Comparison of ENCODE assay signal across 27 mouse cellular contexts in genomic region chr2:161625896-161626295, GRCm38 (mm10).
A peak's percentile ranks its signal among the peaks of the same experiment; 100 is the strongest.
DNase-seq lines count a peak whose midpoint lies in the region; ATAC-seq and TF ChIP-seq lines count a peak whose summit lies in the region.
"Had no signal": no experiment of that assay in that cellular context is flagged by ENCODE, and none has a peak within 500 bp of the region (broad histone marks: within the 10 kb centered on the region; RNA-seq: fewer than 3 reads in every experiment).

No protein-coding gene starts in this region.

- no peak for TF ChIP-seq POLR2A in brain, embryonic 14.5 days (IDR thresholded peaks at IDR 0.05; ENCODE audit: borderline replicate concordance, extremely low read depth, insufficient read depth, insufficient read length, poor library complexity, severe bottlenecking)

- ATAC-seq in cerebellum, adult (ENCODE audit: insufficient number of reproducible peaks, low FRiP score, low TSS enrichment), result no peak
- no peak for ATAC-seq in midbrain, embryonic 11.5 days (ENCODE audit: low FRiP score)
- no peak for ATAC-seq in intestine, postnatal 0 days
- ATAC-seq: forebrain, postnatal 0 days; Patski had no signal

- H3K9me3 ChIP-seq in midbrain, embryonic 11.5 days (ENCODE audit: control insufficient read depth, low read length), result no peaks in the 10 kb centered on the region
- no peaks in the 10 kb centered on the region for H3K9me3 ChIP-seq in midbrain, embryonic 10.5 days (replicated peaks)
- no peaks in the 10 kb centered on the region for H3K9me3 ChIP-seq in intestine, postnatal 0 days (ENCODE audit: control insufficient read depth)
- H3K9me3 ChIP-seq: embryonic facial prominence, embryonic 10.5 days; embryonic facial prominence, embryonic 13.5 days; forebrain, embryonic 12.5 days; hindbrain, embryonic 12.5 days; hindbrain, embryonic 15.5 days had no signal

- H3K4me1 ChIP-seq in midbrain, embryonic 11.5 days (ENCODE audit: control insufficient read depth, insufficient read depth, low read length), result no peaks in the 10 kb centered on the region
- H3K4me1 ChIP-seq in midbrain, embryonic 10.5 days, result no peaks in the 10 kb centered on the region
- no peaks in the 10 kb centered on the region for H3K4me1 ChIP-seq in intestine, postnatal 0 days (replicated peaks; ENCODE audit: control insufficient read depth, insufficient read depth, low read length)
- H3K4me1 ChIP-seq: embryonic facial prominence, embryonic 10.5 days; embryonic facial prominence, embryonic 13.5 days; forebrain, embryonic 12.5 days; hindbrain, embryonic 12.5 days; hindbrain, embryonic 15.5 days had no signal

- no peak overlapping the region for H3K27ac ChIP-seq in midbrain, embryonic 11.5 days (ENCODE audit: low read depth, low read length)
- no peak overlapping the region for H3K27ac ChIP-seq in midbrain, embryonic 10.5 days (replicated peaks)
- no peak overlapping the region for H3K27ac ChIP-seq in intestine, postnatal 0 days (ENCODE audit: low read depth, low read length)
- H3K27ac ChIP-seq: embryonic facial prominence, embryonic 10.5 days; embryonic facial prominence, embryonic 13.5 days; forebrain, embryonic 12.5 days; gastrocnemius, adult 2 months; hindbrain, embryonic 12.5 days; hindbrain, embryonic 15.5 days had no signal

- H3K36me3 ChIP-seq in midbrain, embryonic 11.5 days (ENCODE audit: control insufficient read depth, insufficient read depth, low read length), result no peaks in the 10 kb centered on the region
- no peaks in the 10 kb centered on the region for H3K36me3 ChIP-seq in midbrain, embryonic 10.5 days
- no peaks in the 10 kb centered on the region for H3K36me3 ChIP-seq in intestine, postnatal 0 days (ENCODE audit: control insufficient read depth, insufficient read depth)
- H3K36me3 ChIP-seq: embryonic facial prominence, embryonic 10.5 days; embryonic facial prominence, embryonic 13.5 days; forebrain, embryonic 12.5 days; G1E; hindbrain, embryonic 12.5 days; hindbrain, embryonic 15.5 days had no signal

- 70% methylated on average over 1 of the region's 1 CpGs for WGBS in midbrain, embryonic 11.5 days
- 50% methylated on average over 1 of the region's 1 CpGs for WGBS in midbrain, embryonic 10.5 days
- WGBS in intestine, postnatal 0 days, result 100% methylated on average over 1 of the region's 1 CpGs

- peak; percentile 11 to 12 for DNase-seq in cerebellum, postnatal 14 days
- peak; percentile 17 for DNase-seq in midbrain, embryonic 11.5 days (ENCODE audit: low spot score, missing footprints)
- DNase-seq in midbrain, embryonic 10.5 days (ENCODE audit: low spot score), result no peak
- DNase-seq in brain, embryonic 14.5 days (ENCODE audit: low read depth), result peak; percentile 32
- DNase-seq: adrenal gland, postnatal 10 days; adrenal gland, postnatal 36 days; B cell, adult 2 months; cerebellum, adult 11-12 months; cerebellum, adult 9-10 months; cerebellum, postnatal 36 days; embryo, embryonic 11 days; forebrain, postnatal 0 days; gastrocnemius, adult 2 months; gastrocnemius, postnatal 14 days; heart, adult 11 months had no signal

- TF ChIP-seq CTCF in brain, embryonic 14.5 days (IDR thresholded peaks at IDR 0.05; ENCODE audit: borderline replicate concordance, extremely low read depth, insufficient read depth, insufficient read length), result no peak
- TF ChIP-seq CTCF in intestine, postnatal 0 days (IDR thresholded peaks at IDR 0.05; ENCODE audit: low read depth), result no peak

- H3K9ac ChIP-seq in midbrain, embryonic 11.5 days (ENCODE audit: low read length), result no peak overlapping the region
- no peak overlapping the region for H3K9ac ChIP-seq in intestine, postnatal 0 days (ENCODE audit: low read depth, low read length)
- H3K9ac ChIP-seq: embryonic facial prominence, embryonic 13.5 days; forebrain, embryonic 12.5 days; forebrain, postnatal 0 days; hindbrain, embryonic 12.5 days; hindbrain, embryonic 15.5 days had no signal

- H3K27me3 ChIP-seq in midbrain, embryonic 11.5 days (ENCODE audit: control insufficient read depth, insufficient read depth, low read length), result no peaks in the 10 kb centered on the region
- no peaks in the 10 kb centered on the region for H3K27me3 ChIP-seq in midbrain, embryonic 10.5 days (ENCODE audit: low read depth, poor library complexity, severe bottlenecking)
- no peaks in the 10 kb centered on the region for H3K27me3 ChIP-seq in intestine, postnatal 0 days (replicated peaks; ENCODE audit: control insufficient read depth, insufficient read depth, low read length)
- H3K27me3 ChIP-seq: CH12.LX; embryonic facial prominence, embryonic 13.5 days; forebrain, embryonic 12.5 days; hindbrain, embryonic 12.5 days; hindbrain, embryonic 15.5 days; Patski had no signal

- no peak overlapping the region for H3K4me2 ChIP-seq in midbrain, embryonic 11.5 days
- H3K4me2 ChIP-seq in intestine, postnatal 0 days (replicated peaks; ENCODE audit: low read depth), result no peak overlapping the region
- H3K4me2 ChIP-seq: embryonic facial prominence, embryonic 13.5 days; forebrain, embryonic 12.5 days; heart, embryonic 11.5 days; hindbrain, embryonic 12.5 days; hindbrain, embryonic 15.5 days had no signal

- H3K4me3 ChIP-seq in midbrain, embryonic 11.5 days (ENCODE audit: low read depth, low read length), result no peak overlapping the region
- no peak overlapping the region for H3K4me3 ChIP-seq in midbrain, embryonic 10.5 days
- no peak overlapping the region for H3K4me3 ChIP-seq in intestine, postnatal 0 days (ENCODE audit: low read depth, low read length)
- H3K4me3 ChIP-seq: embryonic facial prominence, embryonic 10.5 days; embryonic facial prominence, embryonic 13.5 days; erythroblast, embryonic 14.5 days; forebrain, embryonic 12.5 days; gastrocnemius, adult 2 months; hindbrain, embryonic 12.5 days; hindbrain, embryonic 15.5 days had no signal
